Mouse (Mus musculus) intestine, postnatal 0 days (tissue): ENCODE measurements at regions not wholly inside any gene's neighbourhood (a gene's known extent, or its start where the extent isn't known, plus 50 kb on each side); places are given as distances from the start of the nearest gene placed in this dataset.

Experiments used
- ATAC-seq: fragments of 200-750 bp; cut with Nextera tagmentation; 2 replicates; pipeline ENCODE4 v1.8.0; 2017; ENCODE audit warnings: mild to moderate bottlenecking, moderate TSS enrichment, moderate library complexity
- H3K27ac ChIP-seq: fragments of 300-500 bp; sonication (generic); 2 replicates; pipeline ENCODE4 v1.5.1; 2014; ENCODE audit warnings: mild to moderate bottlenecking, low read depth, low read length, moderate library complexity
- H3K27me3 ChIP-seq: fragments of 300-500 bp; sonication (generic); replicated peaks from 2 replicates; pipeline ENCODE4 v1.6.1; 2014; ENCODE audit warnings: low read length, mixed read lengths; ENCODE audit not compliant: control insufficient read depth, insufficient read depth
- H3K36me3 ChIP-seq: fragments of 300-500 bp; sonication (generic); 2 replicates; pipeline ENCODE4 v1.6.1; 2014; ENCODE audit warnings: mild to moderate bottlenecking, moderate library complexity; ENCODE audit not compliant: control insufficient read depth, insufficient read depth
- H3K4me1 ChIP-seq: fragments of 300-500 bp; sonication (generic); replicated peaks from 2 replicates; pipeline ENCODE4 v1.6.1; 2014; ENCODE audit warnings: antibody characterized with exemption, low read length, mixed read lengths; ENCODE audit not compliant: control insufficient read depth, insufficient read depth
- H3K4me2 ChIP-seq: fragments of 300-500 bp; sonication (generic); replicated peaks from 2 replicates; pipeline ENCODE4 v1.6.1; 2014; ENCODE audit warnings: low read depth, mild to moderate bottlenecking, moderate library complexity
- H3K4me3 ChIP-seq: fragments of 300-500 bp; sonication (generic); 2 replicates; pipeline ENCODE4 v1.5.1; 2014; ENCODE audit warnings: low read depth, low read length
- H3K9ac ChIP-seq: fragments of 300-500 bp; sonication (generic); 2 replicates; pipeline ENCODE4 v1.6.1; 2014; ENCODE audit warnings: mild to moderate bottlenecking, low read depth, low read length
- H3K9me3 ChIP-seq: fragments of 300-500 bp; sonication (generic); 2 replicates; pipeline ENCODE4 v1.6.1; 2016; ENCODE audit warnings: mixed run types; ENCODE audit not compliant: control insufficient read depth
- CTCF ChIP-seq: sonication (generic); IDR thresholded peaks from 2 replicates; pipeline ENCODE4 v1.5.1; 2016; ENCODE audit warnings: low read depth, mild to moderate bottlenecking, control low read depth, antibody characterized with exemption, moderate library complexity
- WGBS: fragments of 180-500 bp; shearing (Covaris S2); extraction: QIAGEN DNeasy Blood & Tissue Kit; methylation state at CpG from one replicate; pipeline ENCODE4 v1.1.7; 2014; 5-methylcytosine and 5-hydroxymethylcytosine counted together

GRCm38 (mm10) chr4:89446156-89446716 lies 135.4 kb upstream of the Cdkn2b start:
- H3K4me3 ChIP-seq: no peak overlapping the region
- 0 out of 2 replicates have a peak overlapping the region, but pooled peaks have one; percentile 63 for H3K27ac ChIP-seq

GRCm38 (mm10) chr4:89445214-89446155 lies 134.6 kb upstream of the Cdkn2b start:
- H3K4me3 ChIP-seq: no peak overlapping the region
- H3K9me3 ChIP-seq: no peaks in the 10 kb centered on the region
- no peaks in the 10 kb centered on the region; the same call in 1 of the 2 replicates for H3K4me1 ChIP-seq
- H3K27me3 ChIP-seq: no peaks in the 10 kb centered on the region
- H3K27ac ChIP-seq: peak overlapping the region; percentile 63
- ATAC-seq: peak; percentile 95
- H3K36me3 ChIP-seq: no peaks in the 10 kb centered on the region
- 16% methylated on average over 11 of the region's 11 CpGs for WGBS
- H3K4me2 ChIP-seq: peak overlapping the region; percentile 45
- no peak overlapping the region for H3K9ac ChIP-seq
- TF ChIP-seq CTCF: no peak

More at GRCm38 (mm10) chr4:89446156-89446716, 135.4 kb upstream of the Cdkn2b start:
- Histone ChIP-seq H3K4me2 (no peak overlapping the region), H3K9me3 (no peaks in the 10 kb centered on the region), H3K9ac (no peak overlapping the region), H3K27me3 (no peaks in the 10 kb centered on the region), H3K36me3 (no peaks in the 10 kb centered on the region), H3K4me1 (peaks cover 3% of the 10 kb centered on the region; the same call in 1 of the 2 replicates)
- 40% methylated on average over 6 of the region's 6 CpGs for WGBS
- TF ChIP-seq CTCF: no peak
- no peak for ATAC-seq

- H3K27me3 ChIP-seq: no peaks in the 10 kb centered on the region
- TF ChIP-seq CTCF: no peak
- no peaks in the 10 kb centered on the region for H3K9me3 ChIP-seq
- no peaks in the 10 kb centered on the region for H3K36me3 ChIP-seq
- ATAC-seq: no peak
- no peak overlapping the region for H3K4me2 ChIP-seq
- 74% methylated on average over 1 of the region's 1 CpGs for WGBS
- no peak overlapping the region for H3K9ac ChIP-seq
- no peak overlapping the region for H3K4me3 ChIP-seq
- H3K4me1 ChIP-seq: no peaks in the 10 kb centered on the region; the same call in 1 of the 2 replicates
- no peak overlapping the region for H3K27ac ChIP-seq
Observed at GRCm38 (mm10) chr4:89442526-89442925, 131.7 kb upstream of the Cdkn2b start.

- no peaks in the 10 kb centered on the region for H3K36me3 ChIP-seq
- no peak overlapping the region for H3K27ac ChIP-seq
- H3K4me2 ChIP-seq: no peak overlapping the region
- no peaks in the 10 kb centered on the region; the same call in 1 of the 2 replicates for H3K4me1 ChIP-seq
- no peaks in the 10 kb centered on the region for H3K9me3 ChIP-seq
- no peak overlapping the region for H3K4me3 ChIP-seq
- WGBS: 78% methylated on average over 3 of the region's 3 CpGs
- no peaks in the 10 kb centered on the region for H3K27me3 ChIP-seq
- ATAC-seq: no peak
- H3K9ac ChIP-seq: no peak overlapping the region
- TF ChIP-seq CTCF: no peak
Observed at GRCm38 (mm10) chr4:89440821-89441220, 130.0 kb upstream of the Cdkn2b start.

GRCm38 (mm10) chr4:89440326-89440725 lies 129.5 kb upstream of the Cdkn2b start:
- Histone ChIP-seq H3K9me3 (no peaks in the 10 kb centered on the region), H3K4me2 (no peak overlapping the region), H3K9ac (no peak overlapping the region), H3K27ac (no peak overlapping the region), H3K36me3 (no peaks in the 10 kb centered on the region), H3K4me1 (no peaks in the 10 kb centered on the region; the same call in 1 of the 2 replicates), H3K4me3 (no peak overlapping the region), H3K27me3 (no peaks in the 10 kb centered on the region)
- no peak for ATAC-seq
- 78% methylated on average over 4 of the region's 4 CpGs for WGBS
- TF ChIP-seq CTCF: no peak

GRCm38 (mm10) chr4:89438665-89439064 lies 127.8 kb upstream of the Cdkn2b start:
- Histone ChIP-seq H3K4me3 (no peak overlapping the region), H3K36me3 (no peaks in the 10 kb centered on the region), H3K27ac (peak overlapping the region; percentile 69; the same call in 1 of the 2 replicates), H3K4me1 (no peaks in the 10 kb centered on the region; the same call in 1 of the 2 replicates), H3K9me3 (no peaks in the 10 kb centered on the region), H3K4me2 (no peak overlapping the region), H3K27me3 (no peaks in the 10 kb centered on the region), H3K9ac (no peak overlapping the region)
- 59% methylated on average over 2 of the region's 2 CpGs for WGBS
- ATAC-seq: peak; percentile 63
- no peak for TF ChIP-seq CTCF
